Mouse (Mus musculus): ENCODE results near the gene Timm22. TPM values are rescaled to one million over a fixed set of nuclear protein-coding genes. Genes with fewer than 3 reads are reported as not detected.

Gene Timm22
- polyA plus RNA-seq, 1 experiment from 2014 or later: 117 TPM

DNA sequence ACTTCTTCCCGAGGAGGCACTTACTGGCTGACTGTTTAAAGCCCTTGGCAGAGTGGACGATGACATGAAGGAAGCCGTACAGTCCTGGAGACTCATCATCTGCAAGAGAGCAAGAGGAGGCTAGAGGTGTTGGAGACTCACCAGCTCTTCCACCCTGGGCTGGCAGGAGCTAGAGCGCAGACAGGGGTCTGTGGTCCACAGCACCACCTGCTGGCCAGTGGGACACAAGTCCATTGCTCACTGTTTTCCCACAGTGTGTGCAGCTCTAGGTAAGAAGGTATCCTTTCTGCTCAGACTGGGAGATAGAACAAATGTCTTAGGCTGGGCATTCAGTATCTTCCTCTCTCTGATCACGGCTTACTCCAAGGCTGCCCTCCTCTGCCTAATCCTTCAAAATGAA is 47.7 kb downstream of the Timm22 start:
- no peak overlapping the region for H3K27ac ChIP-seq (ENCODE audit: low read depth)
- H3K4me3 ChIP-seq (ENCODE audit: low read depth, low read length): no peak overlapping the region
- no peak overlapping the region for H3K4me2 ChIP-seq (ENCODE audit: low read length)
- no peak overlapping the region for H3K9ac ChIP-seq (ENCODE audit: low read length)
- WGBS: 65% methylated on average over 5 of the region's 5 CpGs
- H3K36me3 ChIP-seq (ENCODE audit: control insufficient read depth, insufficient read depth, low read length): peaks cover 71% of the 10 kb centered on the region
- ATAC-seq (replicated peaks; ENCODE audit: low FRiP score, low TSS enrichment, low read depth) (0 out of 2 replicates have a peak, but pooled peaks have one; percentile 13), DNase-seq (ENCODE audit: low spot score) (peak; percentile 82)
- no peaks in the 10 kb centered on the region for H3K9me3 ChIP-seq (ENCODE audit: control insufficient read depth, low read length)
- H3K4me1 ChIP-seq (replicated peaks; ENCODE audit: control insufficient read depth, insufficient read depth, low read length): peaks cover 9% of the 10 kb centered on the region; the same call in 1 of the 2 replicates
- H3K27me3 ChIP-seq (replicated peaks; ENCODE audit: control insufficient read depth, insufficient read depth, low read length): no peaks in the 10 kb centered on the region

DNA sequence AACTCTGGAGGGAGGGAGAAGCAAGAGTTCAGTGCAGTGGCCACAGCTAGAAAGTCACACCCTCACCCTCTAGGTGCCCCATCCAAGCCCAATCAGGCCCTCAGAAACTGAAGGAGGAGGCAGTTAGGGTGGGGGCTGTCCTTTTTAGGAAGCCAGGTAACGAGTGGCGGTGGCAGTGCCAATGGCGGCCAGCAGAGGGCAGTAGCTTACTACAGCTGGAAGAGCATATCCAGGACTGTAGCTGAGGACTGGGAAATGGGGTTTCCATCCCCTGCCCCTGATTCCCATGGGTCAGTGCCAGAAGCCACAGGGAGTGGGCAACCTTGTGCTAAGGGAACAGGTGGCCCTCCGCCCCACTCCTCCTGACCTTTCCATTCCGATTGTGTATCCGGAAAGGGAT is 49.5 kb downstream of the Timm22 start:
- 23% methylated on average over 6 of the region's 6 CpGs for WGBS
- H3K4me2 ChIP-seq (ENCODE audit: low read length): no peak overlapping the region
- ATAC-seq (replicated peaks; ENCODE audit: low FRiP score, low TSS enrichment, low read depth) (peak; percentile 21; the same call in 1 of the 2 replicates), DNase-seq (ENCODE audit: low spot score) (peak; percentile 98)
- H3K27ac ChIP-seq (ENCODE audit: low read depth): no peak overlapping the region
- H3K9ac ChIP-seq (ENCODE audit: low read length): no peak overlapping the region
- H3K4me1 ChIP-seq (replicated peaks; ENCODE audit: control insufficient read depth, insufficient read depth, low read length): no peaks in the 10 kb centered on the region
- no peaks in the 10 kb centered on the region for H3K9me3 ChIP-seq (ENCODE audit: control insufficient read depth, low read length)
- no peak overlapping the region for H3K4me3 ChIP-seq (ENCODE audit: low read depth, low read length)
- H3K27me3 ChIP-seq (replicated peaks; ENCODE audit: control insufficient read depth, insufficient read depth, low read length): no peaks in the 10 kb centered on the region
- H3K36me3 ChIP-seq (ENCODE audit: control insufficient read depth, insufficient read depth, low read length): peaks cover 77% of the 10 kb centered on the region

DNA sequence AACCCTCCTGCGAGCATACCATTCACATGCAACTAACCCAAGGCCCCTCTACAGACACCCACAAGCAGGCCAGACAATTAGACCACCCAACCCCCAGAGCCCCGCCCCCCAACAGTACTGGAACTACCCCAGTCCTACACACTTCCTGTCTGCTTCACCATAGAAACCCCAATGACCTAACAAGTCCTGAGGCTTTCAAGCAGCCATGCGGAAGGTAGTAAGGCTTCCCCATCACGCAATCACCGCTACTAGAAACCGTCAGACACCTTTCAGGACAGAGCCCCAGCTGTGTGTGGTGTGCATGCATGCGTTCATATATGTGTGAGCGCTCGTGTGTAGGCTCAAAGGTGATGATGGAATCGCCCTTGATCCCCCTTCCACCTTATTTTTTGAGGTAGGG is 50.1 kb downstream of the Timm22 start:
- Histone ChIP-seq H3K4me1 (replicated peaks; ENCODE audit: control insufficient read depth, insufficient read depth, low read length) (no peaks in the 10 kb centered on the region), H3K27me3 (replicated peaks; ENCODE audit: control insufficient read depth, insufficient read depth, low read length) (no peaks in the 10 kb centered on the region), H3K9me3 (ENCODE audit: control insufficient read depth, low read length) (no peaks in the 10 kb centered on the region), H3K9ac (ENCODE audit: low read length) (no peak overlapping the region), H3K4me3 (ENCODE audit: low read depth, low read length) (no peak overlapping the region), H3K36me3 (ENCODE audit: control insufficient read depth, insufficient read depth, low read length) (peaks cover 78% of the 10 kb centered on the region), H3K27ac (ENCODE audit: low read depth) (no peak overlapping the region), H3K4me2 (ENCODE audit: low read length) (no peak overlapping the region)
- no peak for DNase-seq (ENCODE audit: low spot score)
- WGBS: 79% methylated on average over 10 of the region's 10 CpGs
- no peak for ATAC-seq (replicated peaks; ENCODE audit: low FRiP score, low TSS enrichment, low read depth)

DNA sequence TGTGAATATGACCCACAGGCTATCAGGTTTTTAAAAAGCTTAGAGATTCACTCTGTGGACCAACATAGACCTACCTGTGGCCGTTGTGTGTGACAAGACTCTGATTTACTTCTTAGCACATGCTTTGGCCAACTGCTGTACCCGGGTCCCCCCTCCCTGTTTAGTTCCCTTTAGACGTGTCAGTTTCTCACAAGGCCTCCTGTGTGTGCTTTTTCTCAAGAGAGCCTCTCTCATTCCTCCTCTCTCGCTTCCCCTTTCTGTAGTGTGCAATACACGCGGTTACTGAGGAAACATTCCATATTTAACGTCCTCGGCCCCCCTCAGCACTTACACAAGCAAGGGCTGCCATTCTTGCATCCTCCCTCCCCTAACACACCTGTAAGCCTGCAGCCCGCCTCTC is 52.0 kb downstream of the Timm22 start:
- no peak overlapping the region for H3K9ac ChIP-seq (ENCODE audit: low read length)
- peaks cover 82% of the 10 kb centered on the region for H3K36me3 ChIP-seq (ENCODE audit: control insufficient read depth, insufficient read depth, low read length)
- WGBS: 79% methylated on average over 9 of the region's 9 CpGs
- ATAC-seq (replicated peaks; ENCODE audit: low FRiP score, low TSS enrichment, low read depth) (no peak), DNase-seq (ENCODE audit: low spot score) (no peak)
- no peak overlapping the region for H3K4me2 ChIP-seq (ENCODE audit: low read length)
- no peak overlapping the region for H3K4me3 ChIP-seq (ENCODE audit: low read depth, low read length)
- H3K9me3 ChIP-seq (ENCODE audit: control insufficient read depth, low read length): no peaks in the 10 kb centered on the region
- no peaks in the 10 kb centered on the region for H3K4me1 ChIP-seq (replicated peaks; ENCODE audit: control insufficient read depth, insufficient read depth, low read length)
- no peaks in the 10 kb centered on the region for H3K27me3 ChIP-seq (replicated peaks; ENCODE audit: control insufficient read depth, insufficient read depth, low read length)
- H3K27ac ChIP-seq (ENCODE audit: low read depth): no peak overlapping the region

DNA sequence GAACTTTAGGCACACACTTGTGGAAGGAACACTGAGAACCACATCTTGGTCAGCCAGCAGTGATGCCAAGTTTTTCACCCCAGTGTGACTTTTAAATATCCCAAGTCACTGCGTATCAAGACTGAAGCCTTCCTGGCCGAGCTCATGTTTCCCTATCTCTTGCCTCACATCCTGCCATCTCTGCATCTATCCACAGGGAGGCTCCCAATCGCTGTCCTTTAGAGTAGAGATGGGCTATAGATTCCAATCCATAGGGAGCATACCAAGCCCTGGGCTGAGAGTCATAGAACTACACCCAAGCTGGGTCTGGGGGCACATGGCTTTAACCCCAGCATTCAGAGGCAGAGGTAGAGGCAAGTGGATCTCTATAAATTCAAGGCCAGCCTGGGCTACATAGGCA is 52.7 kb downstream of the Timm22 start:
- ATAC-seq (replicated peaks; ENCODE audit: low FRiP score, low TSS enrichment, low read depth): no peak
- H3K27me3 ChIP-seq (replicated peaks; ENCODE audit: control insufficient read depth, insufficient read depth, low read length): no peaks in the 10 kb centered on the region

DNA sequence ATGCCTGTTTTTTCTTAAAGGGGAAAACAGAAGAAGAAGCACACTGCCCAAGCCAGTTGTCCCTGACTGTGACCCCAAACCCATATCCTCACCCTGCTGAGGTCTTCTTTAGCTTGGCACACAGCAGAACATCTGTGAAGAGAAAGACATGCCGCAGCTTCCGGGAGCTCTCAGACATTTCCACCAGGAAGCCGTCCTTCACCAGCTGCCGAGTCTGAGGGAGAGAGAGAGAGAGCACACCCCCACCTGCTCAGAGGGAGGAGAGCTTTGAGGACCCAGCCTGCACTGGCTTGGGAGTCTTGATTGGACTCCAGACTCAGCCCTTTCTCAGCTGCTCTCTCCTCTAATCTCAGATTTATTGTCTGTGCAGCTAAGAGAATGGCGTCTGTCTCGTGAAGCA is 54.4 kb downstream of the Timm22 start:
- 54% methylated on average over 6 of the region's 6 CpGs for WGBS
- H3K36me3 ChIP-seq (ENCODE audit: control insufficient read depth, insufficient read depth, low read length): peaks cover 68% of the 10 kb centered on the region
- H3K9ac ChIP-seq (ENCODE audit: low read length): no peak overlapping the region
- no peak overlapping the region for H3K4me2 ChIP-seq (ENCODE audit: low read length)
- no peak overlapping the region for H3K4me3 ChIP-seq (ENCODE audit: low read depth, low read length)
- no peak for ATAC-seq (replicated peaks; ENCODE audit: low FRiP score, low TSS enrichment, low read depth)
- no peak overlapping the region for H3K27ac ChIP-seq (ENCODE audit: low read depth)
- no peaks in the 10 kb centered on the region for H3K4me1 ChIP-seq (replicated peaks; ENCODE audit: control insufficient read depth, insufficient read depth, low read length)
- no peak for DNase-seq (ENCODE audit: low spot score)
- no peaks in the 10 kb centered on the region for H3K27me3 ChIP-seq (replicated peaks; ENCODE audit: control insufficient read depth, insufficient read depth, low read length)
- H3K9me3 ChIP-seq (ENCODE audit: control insufficient read depth, low read length): no peaks in the 10 kb centered on the region

More for the DNA sequence above, 52.7 kb downstream of the Timm22 start:
- H3K4me2 ChIP-seq (ENCODE audit: low read length): no peak overlapping the region
- no peaks in the 10 kb centered on the region for H3K4me1 ChIP-seq (replicated peaks; ENCODE audit: control insufficient read depth, insufficient read depth, low read length)
- no peak overlapping the region for H3K27ac ChIP-seq (ENCODE audit: low read depth)
- DNase-seq (ENCODE audit: low spot score): no peak
- WGBS: 60% methylated on average over 3 of the region's 3 CpGs
- no peak overlapping the region for H3K4me3 ChIP-seq (ENCODE audit: low read depth, low read length)
- peaks cover 81% of the 10 kb centered on the region for H3K36me3 ChIP-seq (ENCODE audit: control insufficient read depth, insufficient read depth, low read length)
- H3K9ac ChIP-seq (ENCODE audit: low read length): no peak overlapping the region
- no peaks in the 10 kb centered on the region for H3K9me3 ChIP-seq (ENCODE audit: control insufficient read depth, low read length)

DNA sequence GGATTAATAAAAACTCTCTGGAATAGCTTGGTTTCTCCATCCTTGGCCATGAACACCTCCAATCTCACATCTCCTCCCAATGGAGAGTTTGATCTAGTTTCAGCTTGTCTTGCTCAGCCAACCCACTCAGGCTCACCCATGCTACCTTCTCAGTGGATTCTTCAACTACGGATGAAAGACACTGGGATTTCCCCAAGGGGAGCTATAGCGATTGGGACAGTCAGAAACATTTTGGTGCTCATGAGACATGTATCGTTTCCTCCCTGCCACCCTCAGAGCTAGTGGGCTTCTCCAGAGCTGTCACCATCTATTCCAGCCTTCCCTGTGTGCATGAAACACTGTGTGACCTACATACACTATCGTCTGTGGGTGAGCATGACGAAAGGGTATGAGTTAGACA is 54.9 kb downstream of the Timm22 start:
- WGBS: 93% methylated on average over 5 of the region's 5 CpGs
- Histone ChIP-seq H3K27ac (ENCODE audit: low read depth) (no peak overlapping the region), H3K27me3 (replicated peaks; ENCODE audit: control insufficient read depth, insufficient read depth, low read length) (no peaks in the 10 kb centered on the region), H3K9ac (ENCODE audit: low read length) (no peak overlapping the region), H3K4me3 (ENCODE audit: low read depth, low read length) (no peak overlapping the region), H3K4me1 (replicated peaks; ENCODE audit: control insufficient read depth, insufficient read depth, low read length) (peaks cover 3% of the 10 kb centered on the region; the same call in 1 of the 2 replicates), H3K4me2 (ENCODE audit: low read length) (no peak overlapping the region), H3K36me3 (ENCODE audit: control insufficient read depth, insufficient read depth, low read length) (peaks cover 68% of the 10 kb centered on the region), H3K9me3 (ENCODE audit: control insufficient read depth, low read length) (no peaks in the 10 kb centered on the region)
- ATAC-seq (replicated peaks; ENCODE audit: low FRiP score, low TSS enrichment, low read depth) (no peak), DNase-seq (ENCODE audit: low spot score) (no peak)

DNA sequence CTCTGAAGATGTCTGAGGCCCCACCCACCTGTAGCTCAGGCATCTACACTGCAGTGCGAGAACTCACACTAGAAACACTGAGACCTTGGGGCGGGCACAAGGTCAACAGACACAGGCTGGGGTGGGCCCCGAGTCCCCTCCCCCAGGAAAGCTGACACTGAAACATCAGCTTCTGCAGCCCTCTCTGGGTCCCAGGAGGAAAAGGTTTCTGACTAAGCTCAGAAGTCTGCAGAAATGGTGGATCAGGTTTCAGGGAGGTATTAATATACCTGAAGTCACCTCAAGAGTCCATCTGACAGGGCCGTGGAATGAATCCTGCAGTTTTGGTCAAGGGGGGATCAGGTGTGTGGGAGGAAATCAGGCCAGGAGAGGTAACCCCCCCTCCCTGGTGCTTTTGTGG is 59.1 kb downstream of the Timm22 start:
- no peak overlapping the region for H3K4me2 ChIP-seq (ENCODE audit: low read length)
- peaks cover 37% of the 10 kb centered on the region for H3K4me1 ChIP-seq (replicated peaks; ENCODE audit: control insufficient read depth, insufficient read depth, low read length)
- ATAC-seq (replicated peaks; ENCODE audit: low FRiP score, low TSS enrichment, low read depth): no peak
- no peak overlapping the region for H3K27ac ChIP-seq (ENCODE audit: low read depth)
- no peak overlapping the region for H3K4me3 ChIP-seq (ENCODE audit: low read depth, low read length)
- no peaks in the 10 kb centered on the region for H3K9me3 ChIP-seq (ENCODE audit: control insufficient read depth, low read length)
- H3K9ac ChIP-seq (ENCODE audit: low read length): no peak overlapping the region
- peaks cover 43% of the 10 kb centered on the region for H3K36me3 ChIP-seq (ENCODE audit: control insufficient read depth, insufficient read depth, low read length)
- WGBS: 77% methylated on average over 4 of the region's 4 CpGs
- H3K27me3 ChIP-seq (replicated peaks; ENCODE audit: control insufficient read depth, insufficient read depth, low read length): no peaks in the 10 kb centered on the region
- DNase-seq (ENCODE audit: low spot score): no peak

Measured in intestine, embryonic 14.5 days (tissue).